Mouse (Mus musculus): ENCODE measurements around the gene Hdgfl3. TPM values are rescaled to one million over a fixed set of nuclear protein-coding genes. Genes with fewer than 3 reads are reported as not detected.
A peak's percentile ranks its signal among the peaks of the same experiment; 100 is the strongest.

The Hdgfl3 gene
- total RNA-seq (2021): 1 to 10 TPM; 1.2 to 2.2 TPM
- long read RNA-seq, experiment 1, full-length matches to known transcripts: 1 of 1 reads
- long read RNA-seq, experiment 1, partial matches to known transcripts: 0 of 1 reads
- long read RNA-seq, experiment 1, other reads (novel, unspliced or antisense): 0 of 1 reads
- long read RNA-seq, experiment 2, full-length matches to known transcripts: 3 of 5 reads
- long read RNA-seq, experiment 2, partial matches to known transcripts: 0 of 5 reads
- long read RNA-seq, experiment 2, other reads (novel, unspliced or antisense): 2 of 5 reads

DNA sequence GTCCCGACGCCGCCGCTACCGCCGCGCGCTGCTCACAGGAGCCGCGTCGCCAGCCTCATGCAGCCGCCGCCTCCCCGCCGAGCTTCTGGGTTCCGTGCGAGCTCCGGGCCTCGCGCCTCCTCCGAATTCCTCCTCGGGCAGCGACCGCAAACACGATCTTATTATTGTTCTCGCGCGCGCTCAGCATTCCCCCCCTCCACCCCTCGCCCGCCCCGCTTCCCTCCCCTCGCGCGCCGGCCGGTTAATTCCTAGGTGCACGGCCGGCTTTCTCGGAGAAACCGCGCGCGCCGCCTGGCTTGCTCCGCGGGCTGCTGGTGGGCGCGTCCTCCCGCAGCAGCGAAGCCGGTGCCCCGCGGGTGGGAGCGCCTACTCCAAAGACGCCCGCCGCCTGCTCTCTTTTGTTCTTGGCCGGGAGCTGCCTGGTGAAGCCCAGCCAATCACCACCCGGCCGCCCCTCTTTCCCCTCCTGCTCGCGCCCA, at the start of gene Hdgfl3:
Gene Hdgfl3, minus strand, starts transcription at position 207 of the 479 bp plus-strand sequence.
- DNase-seq (ENCODE audit: low spot score): peak; percentile 61

DNA sequence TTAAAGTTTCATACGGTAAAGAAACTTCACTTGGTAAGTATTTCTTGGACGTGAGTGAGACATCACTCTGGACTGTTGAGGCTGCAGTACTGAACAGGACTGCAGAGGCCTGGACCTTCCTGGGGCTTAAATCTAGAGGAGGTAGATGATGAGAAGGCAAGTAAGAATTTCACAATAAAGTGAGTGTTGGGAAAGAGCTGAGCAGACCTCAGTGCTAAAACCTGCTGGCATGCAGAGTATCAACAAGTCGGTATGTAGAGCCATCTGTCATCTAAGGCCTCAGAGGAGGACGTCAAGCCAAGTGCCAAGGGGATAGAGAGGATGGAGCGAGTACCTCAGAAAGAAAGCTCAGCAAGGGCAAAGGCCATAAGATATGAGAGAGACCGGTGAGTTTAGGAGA, 49.4 kb upstream of the Hdgfl3 start:
- DNase-seq (ENCODE audit: low spot score): no peak

- DNase-seq (ENCODE audit: low spot score): no peak
Observed at GRCm38 (mm10) chr7:81978304-81978703, 44.0 kb upstream of the Hdgfl3 start.

GRCm38 (mm10) chr7:81974616-81975015, 40.3 kb upstream of the Hdgfl3 start:
- DNase-seq (ENCODE audit: low spot score): no peak

DNA sequence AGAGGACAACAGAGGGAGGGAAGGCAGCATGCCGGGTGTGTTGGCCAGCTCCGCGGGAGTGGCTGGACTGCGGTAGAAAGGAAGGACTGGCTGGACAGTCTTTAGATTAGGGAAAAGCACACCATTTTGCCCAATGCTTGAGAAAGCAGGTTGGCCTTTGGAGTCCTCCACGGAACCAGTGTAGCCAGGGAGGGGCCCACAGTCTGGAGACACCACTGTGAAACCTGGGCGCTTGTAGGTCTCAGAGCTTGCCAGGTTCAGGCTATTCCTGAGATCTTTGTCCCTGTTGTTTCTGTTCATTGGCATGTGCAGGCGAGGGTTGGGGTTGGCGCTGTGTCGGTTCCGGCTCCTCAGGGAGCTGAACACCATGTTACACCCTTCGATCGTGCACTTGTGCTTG, 39.7 kb upstream of the Hdgfl3 start:
- no peak for DNase-seq (ENCODE audit: low spot score)

- DNase-seq (ENCODE audit: low spot score): no peak
Observed at GRCm38 (mm10) chr7:81973339-81973738, 39.1 kb upstream of the Hdgfl3 start.

- no peak for DNase-seq (ENCODE audit: low spot score)
Observed at GRCm38 (mm10) chr7:81968975-81969374, 34.7 kb upstream of the Hdgfl3 start.

GRCm38 (mm10) chr7:81968451-81968850, 34.2 kb upstream of the Hdgfl3 start:
- DNase-seq (ENCODE audit: low spot score): no peak

- no peak for DNase-seq (ENCODE audit: low spot score)
Observed at GRCm38 (mm10) chr7:81966195-81966594, 31.9 kb upstream of the Hdgfl3 start.

DNA sequence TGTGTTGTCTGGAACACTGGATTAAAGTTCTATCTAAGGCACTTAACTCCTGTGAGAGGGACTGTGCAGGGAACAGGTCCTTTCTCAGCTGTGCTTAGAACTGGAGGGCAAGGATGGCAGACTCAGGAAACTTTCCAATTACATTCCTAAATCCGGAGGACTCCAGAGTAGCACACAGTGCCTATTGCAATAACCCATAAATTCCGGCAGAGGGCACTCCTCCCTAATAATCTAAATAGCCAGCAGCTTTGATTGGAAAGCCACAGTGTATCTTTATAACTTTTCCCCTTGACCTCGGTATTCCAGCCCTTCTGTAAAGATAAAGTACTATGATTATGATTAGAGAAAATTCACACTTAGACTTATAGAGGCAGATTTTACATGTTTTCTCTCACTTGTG, 25.4 kb upstream of the Hdgfl3 start:
- DNase-seq (ENCODE audit: low spot score): peak; percentile 24

GRCm38 (mm10) chr7:81954208-81954846, 20.1 kb upstream of the Hdgfl3 start:
- peak; percentile 7 for DNase-seq (ENCODE audit: low spot score)

DNA sequence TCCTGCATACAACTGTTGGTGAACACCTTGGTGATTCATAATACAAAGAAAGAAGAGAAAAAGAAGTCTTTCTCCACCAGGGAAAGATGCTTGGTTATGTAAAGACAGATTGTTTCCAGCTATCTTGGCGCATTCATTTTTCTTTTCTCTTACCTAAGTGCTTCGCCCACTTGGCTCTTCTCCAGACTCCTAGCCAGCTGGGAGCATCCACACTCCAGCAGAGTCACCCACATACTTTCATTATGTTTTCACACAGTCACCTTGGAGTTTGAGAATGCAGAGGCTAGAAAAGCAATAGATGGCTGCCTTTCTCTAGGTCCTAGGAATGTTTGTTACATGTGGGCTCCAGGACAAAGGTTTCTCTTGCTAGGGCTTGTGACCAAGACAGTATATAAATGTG, 16.2 kb upstream of the Hdgfl3 start:
- no peak for DNase-seq (ENCODE audit: low spot score)

DNA sequence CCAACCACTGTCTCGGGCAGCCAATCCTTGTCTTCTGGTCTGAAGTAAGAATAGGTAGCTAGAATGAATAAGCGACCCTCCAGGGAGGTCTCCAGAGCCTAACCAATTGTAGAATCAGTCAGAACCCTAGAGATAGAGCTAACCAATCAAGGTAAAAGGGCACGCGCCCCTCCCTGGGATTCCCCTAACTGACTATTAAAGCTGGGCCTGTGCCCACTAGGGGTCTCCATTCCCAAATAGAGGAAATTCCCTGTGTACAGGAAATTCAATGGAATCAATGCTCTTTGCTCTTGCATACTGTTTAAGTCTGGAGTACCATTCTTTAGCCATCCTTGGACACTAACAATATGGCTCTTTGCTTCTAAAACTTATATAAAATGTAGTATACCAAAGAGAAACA, 11.1 kb upstream of the Hdgfl3 start:
- DNase-seq (ENCODE audit: low spot score): no peak

- DNase-seq (ENCODE audit: low spot score): no peak
Observed at GRCm38 (mm10) chr7:81934806-81935205, 533 bp upstream of the Hdgfl3 start.

- peak; percentile 41 for DNase-seq (ENCODE audit: low spot score)
Observed at GRCm38 (mm10) chr7:81933601-81934266, 539 bp downstream of the Hdgfl3 start.

DNA sequence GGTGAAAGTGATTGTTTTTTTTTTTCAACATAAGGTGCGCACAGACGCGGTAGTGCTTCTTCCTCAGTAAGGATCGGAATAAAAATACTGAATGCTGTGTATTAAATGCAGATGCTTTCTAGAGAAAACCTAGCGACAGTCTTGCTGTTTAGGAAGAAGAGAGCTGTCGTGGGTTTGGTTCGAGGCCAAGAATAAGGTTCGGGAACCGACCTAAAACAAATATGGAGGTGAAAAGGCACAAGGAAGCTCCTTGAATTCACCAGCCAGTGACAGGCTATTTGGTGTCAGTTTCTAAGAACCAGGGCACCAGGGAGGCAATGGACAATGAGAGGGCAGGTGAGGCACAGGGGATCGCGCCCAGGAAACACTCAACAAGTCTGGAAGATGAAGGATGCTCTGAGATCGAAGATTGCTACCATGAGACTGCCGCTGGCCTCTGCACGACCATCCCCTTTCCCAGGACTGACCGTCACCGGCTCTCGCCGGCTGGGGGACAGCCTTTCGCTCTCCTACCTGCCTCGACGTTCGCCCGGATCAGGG, 1.1 kb downstream of the Hdgfl3 start:
- DNase-seq (ENCODE audit: low spot score): no peak

DNA sequence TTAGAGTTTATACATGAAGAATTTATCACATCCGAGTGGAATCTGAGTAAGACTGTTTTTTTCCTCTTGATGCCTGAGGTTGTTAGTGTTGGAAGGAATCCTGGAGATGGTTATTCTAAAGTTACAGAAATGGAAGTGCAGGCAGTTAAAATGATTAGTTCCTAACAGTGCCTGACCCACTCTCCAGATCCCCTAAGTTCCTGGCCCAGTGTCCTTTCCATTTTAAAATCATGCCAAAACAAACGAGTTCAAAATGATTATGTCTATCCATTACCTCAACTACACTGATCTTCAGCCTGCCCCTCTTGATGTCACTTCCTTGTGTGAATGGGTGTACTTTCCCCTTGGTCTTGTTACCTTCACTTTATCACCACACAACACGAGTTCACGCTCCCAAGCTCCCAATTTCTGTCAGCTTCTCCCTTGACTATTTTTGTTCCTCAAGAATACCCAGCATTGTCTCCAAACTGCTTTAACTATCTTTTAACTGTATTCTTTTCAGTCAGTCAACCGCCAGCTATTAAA, 1.7 kb downstream of the Hdgfl3 start:
- no peak for DNase-seq (ENCODE audit: low spot score)

GRCm38 (mm10) chr7:81928998-81929397, 5.3 kb downstream of the Hdgfl3 start:
- DNase-seq (ENCODE audit: low spot score): no peak

DNA sequence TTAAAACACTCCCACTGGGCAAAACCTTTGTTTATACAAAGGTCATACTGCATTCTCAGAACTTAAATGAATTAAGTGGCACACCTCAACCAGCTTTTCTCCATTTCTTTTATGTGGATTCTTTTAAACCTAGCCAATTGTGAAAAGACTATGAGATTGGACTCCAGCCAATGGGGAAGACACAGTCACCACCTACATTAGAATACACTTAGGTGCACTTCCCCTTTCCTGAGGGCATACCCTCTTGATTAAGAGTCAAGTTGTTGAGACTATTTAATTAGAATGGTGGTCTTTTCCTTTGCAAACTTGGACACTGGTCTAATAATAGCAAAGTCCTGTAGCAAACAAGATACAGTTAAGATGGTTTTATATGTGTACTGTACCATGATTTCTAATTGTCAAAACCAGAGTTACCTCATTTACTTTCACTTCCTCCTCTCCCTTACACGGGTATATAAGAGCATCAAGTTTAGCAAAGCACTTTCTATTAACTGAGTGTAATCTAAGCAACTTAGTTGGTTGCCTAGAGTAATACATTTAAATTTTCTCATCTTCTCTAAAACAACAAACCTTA, 12.8 kb downstream of the Hdgfl3 start:
- no peak for DNase-seq (ENCODE audit: low spot score)

- DNase-seq (ENCODE audit: low spot score): no peak
Observed at GRCm38 (mm10) chr7:81920314-81920713, 14.0 kb downstream of the Hdgfl3 start.

- DNase-seq (ENCODE audit: low spot score): no peak
Observed at GRCm38 (mm10) chr7:81918316-81918715, 16.0 kb downstream of the Hdgfl3 start.

DNA sequence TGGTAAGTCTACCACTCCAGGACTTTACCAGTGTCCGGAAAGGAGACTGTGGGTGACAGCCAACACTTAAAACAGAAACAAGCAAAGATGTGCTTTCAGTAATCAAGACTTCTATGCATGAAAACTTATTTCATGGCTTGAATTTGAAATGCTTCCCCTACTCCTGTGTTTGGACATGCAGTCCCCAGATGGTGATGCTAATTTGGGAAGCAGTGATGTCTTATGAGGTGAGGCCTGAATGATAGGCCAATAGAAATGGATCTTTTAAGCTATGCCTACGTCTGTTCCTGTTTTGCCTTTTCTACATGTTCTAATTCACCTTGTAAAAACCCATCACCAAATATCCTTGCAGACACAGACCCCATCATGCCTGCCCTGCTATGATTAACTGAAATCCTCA, 29.3 kb downstream of the Hdgfl3 start:
- DNase-seq (ENCODE audit: low spot score): no peak

Data from gastrocnemius, adult 18-20 months (tissue).